Comparison of ENCODE assay signal across 8 mouse cellular contexts in the genomic region with DNA sequence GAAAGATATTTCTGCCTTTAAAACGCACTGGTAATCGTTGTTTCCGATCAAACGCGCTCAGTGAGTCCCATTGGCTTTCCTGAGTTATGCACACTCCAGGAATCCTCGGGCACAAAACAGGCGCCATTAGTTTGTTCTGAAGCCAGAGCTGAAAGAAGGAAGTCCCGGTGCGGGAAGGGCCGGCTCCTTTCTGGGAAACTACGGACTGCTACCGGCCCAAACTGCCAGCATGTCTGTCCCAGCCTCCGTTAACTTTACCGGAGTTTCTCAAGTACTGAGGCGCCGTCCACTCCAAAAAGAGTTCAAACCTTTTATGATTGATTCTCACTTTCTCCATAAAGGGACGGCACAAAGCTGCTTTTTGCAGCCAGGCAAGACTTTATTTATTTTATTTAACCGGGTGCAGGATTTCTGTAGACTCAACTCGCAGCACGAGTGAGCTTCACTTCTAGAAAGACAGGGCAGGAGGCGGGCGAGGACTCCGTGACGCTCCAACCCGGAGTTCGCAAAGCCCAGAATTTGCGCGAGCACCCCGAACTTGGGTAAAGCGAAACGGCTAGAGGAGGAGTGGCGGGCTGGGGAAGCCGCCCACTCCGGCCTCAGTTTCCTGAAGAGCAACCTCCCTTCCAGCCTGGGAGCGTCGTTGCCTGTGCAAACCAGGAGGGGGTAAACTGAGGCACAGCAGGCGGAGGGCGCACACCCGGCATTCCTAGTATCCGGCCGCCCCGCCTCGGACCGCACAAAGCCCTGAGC. TPM values are rescaled to one million over a fixed set of nuclear protein-coding genes. Genes with fewer than 3 reads are reported as not detected.
DNase-seq lines count a peak whose midpoint lies in the region; ATAC-seq lines count a peak whose summit lies in the region.

No protein-coding gene starts in this region.

- H3K4me3 ChIP-seq in hindbrain, embryonic 13.5 days: peak overlapping the region; percentile 84
- H3K4me3 ChIP-seq in midbrain, embryonic 10.5 days: peak overlapping the region; percentile 94
- H3K4me3 ChIP-seq in stomach, embryonic 16.5 days (replicated peaks; ENCODE audit: low read length): peak overlapping the region; percentile 77

- peaks cover 37% of the 10 kb centered on the region for H3K4me1 ChIP-seq in hindbrain, embryonic 13.5 days (replicated peaks)
- peaks cover 47% of the 10 kb centered on the region for H3K4me1 ChIP-seq in midbrain, embryonic 10.5 days
- peaks cover 9% of the 10 kb centered on the region; the same call in 1 of the 2 replicates for H3K4me1 ChIP-seq in stomach, embryonic 16.5 days (ENCODE audit: control insufficient read depth, insufficient read depth, low read length)

- peak; percentile 80 for DNase-seq in adrenal gland, adult 2 months
- DNase-seq in cerebellum, adult 8-10 months: peak; percentile 35
- peak; percentile 55 for DNase-seq in gastrocnemius, adult 18-20 months (ENCODE audit: low spot score)
- peak; percentile 64 for DNase-seq in left cerebral cortex, postnatal 4 days
- peak; percentile 71 for DNase-seq in midbrain, embryonic 10.5 days (ENCODE audit: low spot score)
- DNase-seq in natural killer cell, adult 2 months (ENCODE audit: low spot score in 2 of 2): no peak

- H3K36me3 ChIP-seq in hindbrain, embryonic 13.5 days: no peaks in the 10 kb centered on the region
- no peaks in the 10 kb centered on the region for H3K36me3 ChIP-seq in midbrain, embryonic 10.5 days
- H3K36me3 ChIP-seq in stomach, embryonic 16.5 days (ENCODE audit: control insufficient read depth, insufficient read depth, low read length): no peaks in the 10 kb centered on the region

- intact Hi-C loops in left cerebral cortex, postnatal 4 days (cut with DNase I): no loop called here

- H3K27ac ChIP-seq in hindbrain, embryonic 13.5 days: peak overlapping the region; percentile 88
- peak overlapping the region; percentile 98 for H3K27ac ChIP-seq in midbrain, embryonic 10.5 days (replicated peaks)
- H3K27ac ChIP-seq in stomach, embryonic 16.5 days (ENCODE audit: low read length): peak overlapping the region; percentile 98

- ATAC-seq in hindbrain, embryonic 13.5 days (ENCODE audit: low FRiP score): peak; percentile 69; the same call in 1 of the 2 replicates
- peak; percentile 71 for ATAC-seq in stomach, embryonic 16.5 days (ENCODE audit: insufficient read depth, low FRiP score)

- under 1% methylated on average over 44 of the region's 44 CpGs for WGBS in hindbrain, embryonic 13.5 days
- under 1% methylated on average over 44 of the region's 44 CpGs for WGBS in midbrain, embryonic 10.5 days
- WGBS in stomach, embryonic 16.5 days: under 1% methylated on average over 44 of the region's 44 CpGs

- peak overlapping the region; percentile 72 for H3K9ac ChIP-seq in hindbrain, embryonic 13.5 days
- H3K9ac ChIP-seq in stomach, embryonic 16.5 days (ENCODE audit: low read length): peak overlapping the region; percentile 96

- peak overlapping the region; percentile 81 for H3K4me2 ChIP-seq in hindbrain, embryonic 13.5 days
- H3K4me2 ChIP-seq in stomach, embryonic 16.5 days (ENCODE audit: low read depth, low read length): peak overlapping the region; percentile 83

- H3K9me3 ChIP-seq in hindbrain, embryonic 13.5 days: peaks cover 3% of the 10 kb centered on the region; the same call in 1 of the 2 replicates
- no peaks in the 10 kb centered on the region for H3K9me3 ChIP-seq in midbrain, embryonic 10.5 days (replicated peaks)
- no peaks in the 10 kb centered on the region for H3K9me3 ChIP-seq in stomach, embryonic 16.5 days (replicated peaks; ENCODE audit: control insufficient read depth, low read length)

- H3K27me3 ChIP-seq in hindbrain, embryonic 13.5 days: peaks cover 6% of the 10 kb centered on the region; the same call in 1 of the 2 replicates
- H3K27me3 ChIP-seq in midbrain, embryonic 10.5 days (ENCODE audit: low read depth, poor library complexity, severe bottlenecking): peaks cover 19% of the 10 kb centered on the region
- H3K27me3 ChIP-seq in stomach, embryonic 16.5 days (ENCODE audit: control insufficient read depth, insufficient read depth, low read length): no peaks in the 10 kb centered on the region

RNA-seq across cellular contexts. Expression of gene Tead1, which starts 0.5 kb away (rescaled TPM):
- 100 to 1,000 TPM in 1 of 2 experiments, 10 to 100 TPM in 1; 57.7 to 106 TPM for total RNA-seq in adrenal gland, adult 2 months (2021)
- polyA plus RNA-seq in adrenal gland, adult 2 months (2012; rRNA removed): 10.9 and 18.6 TPM in 2 replicates
- 100 to 1,000 TPM; 217 to 238 TPM for total RNA-seq in gastrocnemius, adult 18-20 months (2021)
- polyA plus RNA-seq in hindbrain, embryonic 13.5 days (2015; fragmentation: Nextera tagmentation; extraction: Ambion mirVana): 20.5 and 21.5 TPM in 2 replicates
- total RNA-seq in left cerebral cortex, postnatal 4 days (2021): 10 to 100 TPM; 19.8 to 23.1 TPM
- polyA plus RNA-seq in midbrain, embryonic 10.5 days (2016; fragmentation: Nextera tagmentation; extraction: Ambion mirVana): 17.1 and 17.6 TPM in 2 replicates
- polyA plus RNA-seq in stomach, embryonic 16.5 days (2015; fragmentation: Nextera tagmentation; extraction: Ambion mirVana): 18.0 and 18.9 TPM in 2 replicates

Comparison
In these comparisons a context has a peak if more than half of its experiments do, and no peak if none do; other contexts are left out.
1. DNase-seq: peak in adrenal gland, adult 2 months (single experiment), cerebellum, adult 8-10 months (single experiment), gastrocnemius, adult 18-20 months (single experiment), left cerebral cortex, postnatal 4 days (single experiment) and midbrain, embryonic 10.5 days (single experiment); none in natural killer cell, adult 2 months (0 of 2).
2. Peak in every context shown above with its lines, with median percentiles within 50 percentile points of each other: H3K27ac ChIP-seq and H3K4me3 ChIP-seq.